Mouse (Mus musculus) liver, embryonic 16.5 days (tissue): ENCODE measurements at regions not wholly inside any gene's neighbourhood (a gene's known extent, or its start where the extent isn't known, plus 50 kb on each side); places are given as distances from the start of the nearest gene placed in this dataset.
"Not testable (repeated sequence)": the region's sequence is repeated elsewhere in the genome, so short reads cannot be mapped to it uniquely, and the experiment has no call there.

ENCODE experiments used
- ATAC-seq: fragments of 200-750 bp; cut with Nextera tagmentation; 2 replicates; pipeline ENCODE4 v1.8.0; 2017; ENCODE audit warnings: low read depth, mild to moderate bottlenecking, moderate number of reproducible peaks, moderate library complexity
- H3K27ac ChIP-seq: fragments of 300-500 bp; sonication (generic); 2 replicates; pipeline ENCODE4 v1.5.1; 2014; ENCODE audit warnings: mild to moderate bottlenecking, low read length
- H3K27me3 ChIP-seq: fragments of 300-500 bp; sonication (generic); 2 replicates; pipeline ENCODE4 v1.6.1; 2014; ENCODE audit warnings: low read depth, low read length, mixed read lengths; ENCODE audit not compliant: control insufficient read depth, insufficient read depth
- H3K36me3 ChIP-seq: fragments of 300-500 bp; sonication (generic); 2 replicates; pipeline ENCODE4 v1.6.1; 2014; ENCODE audit warnings: mild to moderate bottlenecking; ENCODE audit not compliant: control insufficient read depth, insufficient read depth
- H3K4me1 ChIP-seq: fragments of 300-500 bp; sonication (generic); 2 replicates; pipeline ENCODE4 v1.6.1; 2014; ENCODE audit warnings: low read depth, low read length, mixed read lengths; ENCODE audit not compliant: control insufficient read depth
- H3K4me2 ChIP-seq: fragments of 300-500 bp; sonication (generic); 2 replicates; pipeline ENCODE4 v1.6.1; 2014; ENCODE audit warnings: low read depth, low read length, mixed read lengths
- H3K4me3 ChIP-seq: fragments of 300-500 bp; sonication (generic); 2 replicates; pipeline ENCODE4 v1.5.1; 2014; ENCODE audit warnings: low read depth, mild to moderate bottlenecking, low read length
- H3K9ac ChIP-seq: fragments of 300-500 bp; sonication (generic); 2 replicates; pipeline ENCODE4 v1.6.1; 2014; ENCODE audit warnings: low read depth, low read length
- H3K9me3 ChIP-seq: fragments of 300-500 bp; sonication (generic); replicated peaks from 2 replicates; pipeline ENCODE4 v1.6.1; 2016; ENCODE audit warnings: low read length; ENCODE audit not compliant: control insufficient read depth
- WGBS: fragments of 180-500 bp; shearing (Covaris S2); extraction: QIAGEN DNeasy Blood & Tissue Kit; methylation state at CpG from one replicate; pipeline ENCODE4 v1.1.7; 2014; ENCODE audit not compliant: insufficient replicate concordance; 5-methylcytosine and 5-hydroxymethylcytosine counted together

DNA sequence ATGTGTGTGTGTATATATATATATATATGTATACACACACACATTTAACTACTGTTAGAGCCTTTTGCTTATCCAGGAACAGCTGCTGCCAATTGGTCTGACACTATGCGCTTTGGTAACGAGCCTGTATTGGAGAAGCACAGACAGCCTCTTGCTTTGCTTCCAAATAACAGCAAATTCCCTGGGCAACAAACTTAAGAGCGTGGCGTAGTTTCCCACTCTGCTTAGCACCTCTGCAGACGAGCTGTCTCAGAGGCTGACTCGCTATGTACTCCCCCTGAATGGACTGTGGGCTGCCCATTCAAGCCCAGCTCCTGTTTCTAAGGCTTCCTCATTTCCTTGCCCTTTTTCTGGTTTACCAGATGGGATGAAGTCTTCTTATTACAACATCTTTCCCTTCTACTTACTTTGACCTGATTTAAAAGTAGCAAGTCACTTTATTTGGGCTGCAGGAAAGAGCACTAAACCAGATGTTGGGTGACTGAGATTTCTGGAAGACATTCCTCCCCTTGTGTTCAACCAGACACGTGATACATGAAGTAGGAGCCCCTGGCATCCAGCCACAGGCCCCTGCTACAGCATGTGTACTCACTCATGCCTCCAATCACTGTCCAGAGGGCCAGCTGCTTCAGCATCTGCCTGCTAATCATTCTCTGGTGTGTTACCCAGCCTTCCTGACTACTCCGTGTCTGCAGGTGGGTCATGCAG is 111.3 kb upstream of the Gmds start:
- Histone ChIP-seq H3K9ac (no peak overlapping the region), H3K4me3 (no peak overlapping the region), H3K4me2 (no peak overlapping the region), H3K27ac (no peak overlapping the region), H3K4me1 (no peaks in the 10 kb centered on the region), H3K36me3 (no peaks in the 10 kb centered on the region), H3K9me3 (no peaks in the 10 kb centered on the region), H3K27me3 (no peaks in the 10 kb centered on the region)
- 62% methylated on average over 8 of the region's 8 CpGs for WGBS
- ATAC-seq: no peak

DNA sequence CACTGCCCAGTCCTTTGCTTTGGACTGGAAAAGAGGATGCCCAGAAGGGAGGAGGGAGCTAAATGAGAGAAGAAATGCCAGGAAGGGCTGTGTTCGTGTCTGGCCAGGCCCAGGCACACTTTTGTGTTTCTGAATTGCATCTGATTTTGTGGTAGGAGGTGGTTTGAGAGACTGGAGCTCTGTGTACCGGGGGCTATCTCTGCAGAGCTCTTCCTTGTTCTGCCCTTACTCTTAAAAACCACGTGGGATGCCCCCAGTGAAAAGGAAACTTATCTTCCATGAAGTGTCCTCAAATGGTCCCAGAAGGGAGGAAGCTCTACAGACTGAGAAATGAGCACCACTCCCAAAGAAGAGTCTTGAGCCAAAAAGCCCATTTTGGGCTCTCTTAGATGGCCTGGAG is 106.0 kb upstream of the Gmds start:
- ATAC-seq: no peak
- Histone ChIP-seq H3K9me3 (no peaks in the 10 kb centered on the region), H3K4me2 (no peak overlapping the region), H3K9ac (no peak overlapping the region), H3K4me3 (no peak overlapping the region), H3K27ac (no peak overlapping the region), H3K27me3 (no peaks in the 10 kb centered on the region), H3K4me1 (no peaks in the 10 kb centered on the region), H3K36me3 (no peaks in the 10 kb centered on the region)
- WGBS: 33% methylated on average over 3 of the region's 3 CpGs

DNA sequence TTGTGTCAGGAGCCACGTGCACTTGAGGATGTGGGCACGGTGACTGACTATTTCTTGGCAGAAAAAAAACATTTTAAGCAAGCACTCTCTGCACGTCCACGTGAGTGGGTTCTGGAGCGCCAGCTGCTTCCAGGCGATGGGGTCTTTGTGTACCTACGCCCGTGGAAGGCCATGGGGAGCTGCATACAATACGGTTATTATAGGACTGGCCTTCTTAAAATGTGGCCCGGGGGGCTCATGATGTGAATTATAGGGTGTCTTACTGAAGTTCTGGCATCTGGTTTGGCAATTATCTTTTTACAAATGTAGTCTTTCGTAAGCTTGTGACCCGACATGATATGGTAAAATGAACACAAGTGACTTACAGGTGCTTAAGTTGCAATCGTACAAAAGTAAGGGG is 103.5 kb upstream of the Gmds start:
- 76% methylated on average over 13 of the region's 13 CpGs for WGBS
- Histone ChIP-seq H3K4me1 (no peaks in the 10 kb centered on the region), H3K9ac (no peak overlapping the region), H3K4me3 (no peak overlapping the region), H3K27me3 (no peaks in the 10 kb centered on the region), H3K9me3 (no peaks in the 10 kb centered on the region), H3K27ac (no peak overlapping the region), H3K4me2 (no peak overlapping the region), H3K36me3 (no peaks in the 10 kb centered on the region)
- no peak for ATAC-seq

GRCm38 (mm10) chr13:32435136-32435535 is 96.6 kb upstream of the Gmds start:
- 62% methylated on average over 5 of the region's 5 CpGs for WGBS
- Histone ChIP-seq H3K27me3 (no peaks in the 10 kb centered on the region), H3K9me3 (no peaks in the 10 kb centered on the region), H3K4me3 (no peak overlapping the region), H3K4me2 (no peak overlapping the region), H3K4me1 (no peaks in the 10 kb centered on the region), H3K27ac (no peak overlapping the region), H3K36me3 (no peaks in the 10 kb centered on the region), H3K9ac (no peak overlapping the region)
- ATAC-seq: no peak

DNA sequence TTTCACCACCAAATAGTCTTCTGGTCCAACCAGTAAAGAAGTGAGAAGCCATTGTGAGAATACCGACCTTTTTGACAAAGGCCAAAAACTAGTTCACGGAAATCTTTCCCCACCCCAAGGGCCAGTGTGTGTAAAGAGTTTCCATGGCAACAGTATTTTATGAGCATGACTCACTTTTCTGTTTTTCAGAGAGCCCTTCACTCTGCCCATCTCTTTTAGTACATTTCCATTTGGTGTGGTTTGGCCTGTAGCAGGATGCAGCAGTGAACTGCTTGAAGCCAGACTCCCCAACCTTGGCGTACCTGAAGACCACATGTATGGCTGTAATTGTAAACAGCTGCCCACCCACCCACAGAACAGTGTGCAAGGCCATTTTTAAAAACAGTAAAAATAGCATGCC is 89.9 kb upstream of the Gmds start:
- Histone ChIP-seq H3K27me3 (no peaks in the 10 kb centered on the region), H3K9ac (no peak overlapping the region)
- no peak for ATAC-seq

DNA sequence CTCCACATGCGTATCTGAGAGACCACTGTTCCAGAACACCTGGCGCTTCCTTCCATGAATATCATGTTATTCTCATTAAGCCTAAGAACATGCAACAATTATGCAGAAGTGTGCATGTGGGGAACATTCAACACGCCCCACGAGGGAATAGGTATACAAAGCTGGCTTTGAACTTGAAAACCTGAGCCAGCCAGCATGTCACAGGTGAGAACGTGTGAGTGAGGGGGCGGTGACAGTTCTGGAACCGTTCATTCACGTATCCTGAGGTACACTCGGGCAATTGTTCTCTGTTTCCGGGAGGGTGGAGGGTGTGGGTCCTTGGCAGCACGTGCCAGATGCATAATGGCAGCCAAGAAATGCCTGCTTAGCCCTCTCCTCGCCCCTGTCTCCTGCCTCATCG is 88.4 kb upstream of the Gmds start:
- Histone ChIP-seq H3K9ac (no peak overlapping the region), H3K27ac (no peak overlapping the region), H3K4me2 (no peak overlapping the region), H3K27me3 (no peaks in the 10 kb centered on the region), H3K36me3 (no peaks in the 10 kb centered on the region), H3K4me1 (no peaks in the 10 kb centered on the region), H3K4me3 (no peak overlapping the region), H3K9me3 (no peaks in the 10 kb centered on the region)
- no peak for ATAC-seq
- 65% methylated on average over 13 of the region's 13 CpGs for WGBS

More for the DNA sequence above, 89.9 kb upstream of the Gmds start:
- 57% methylated on average over 3 of the region's 3 CpGs for WGBS
- no peak overlapping the region for H3K4me3 ChIP-seq
- no peak overlapping the region for H3K27ac ChIP-seq
- no peaks in the 10 kb centered on the region for H3K4me1 ChIP-seq
- no peaks in the 10 kb centered on the region for H3K9me3 ChIP-seq
- no peak overlapping the region for H3K4me2 ChIP-seq
- H3K36me3 ChIP-seq: no peaks in the 10 kb centered on the region

- no peaks in the 10 kb centered on the region for H3K27me3 ChIP-seq
Measured at GRCm38 (mm10) chr13:32426199-32426598, 87.7 kb upstream of the Gmds start.

DNA sequence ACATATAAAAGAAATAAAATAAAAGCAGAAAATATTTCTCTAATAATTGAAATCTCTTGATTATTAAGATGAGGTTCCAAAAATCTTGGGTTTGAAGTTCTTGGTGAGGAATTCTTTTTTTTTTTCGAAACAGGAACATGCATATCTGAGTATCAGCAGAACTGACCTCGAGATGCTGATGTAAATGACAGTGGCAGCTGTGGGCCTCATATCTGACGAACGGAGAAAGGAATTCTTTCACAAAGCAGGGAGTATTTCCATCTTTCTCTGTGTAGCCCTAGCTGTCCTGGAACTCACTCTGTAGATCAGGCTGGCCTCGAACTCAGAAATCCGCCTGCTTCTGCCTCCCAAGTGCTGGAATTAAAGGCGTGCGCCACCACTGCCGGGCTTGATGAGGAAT is 86.0 kb upstream of the Gmds start:
- H3K9me3 ChIP-seq, H3K27me3 ChIP-seq, H3K4me2 ChIP-seq, H3K36me3 ChIP-seq, H3K4me1 ChIP-seq, ATAC-seq, H3K9ac ChIP-seq, H3K27ac ChIP-seq, H3K4me3 ChIP-seq: not testable (repeated sequence)
- WGBS: 65% methylated on average over 9 of the region's 9 CpGs

More at GRCm38 (mm10) chr13:32426199-32426598, 87.7 kb upstream of the Gmds start:
- Histone ChIP-seq H3K4me2 (no peak overlapping the region), H3K9ac (no peak overlapping the region), H3K27ac (no peak overlapping the region), H3K36me3 (no peaks in the 10 kb centered on the region), H3K9me3 (no peaks in the 10 kb centered on the region), H3K4me1 (no peaks in the 10 kb centered on the region), H3K4me3 (no peak overlapping the region)
- WGBS: 61% methylated on average over 7 of the region's 7 CpGs
- no peak for ATAC-seq

GRCm38 (mm10) chr13:32422485-32422884 is 83.9 kb upstream of the Gmds start:
- 36% methylated on average over 2 of the region's 2 CpGs for WGBS
- H3K27ac ChIP-seq: no peak overlapping the region
- no peak for ATAC-seq

More at GRCm38 (mm10) chr13:32422485-32422884, 83.9 kb upstream of the Gmds start:
- H3K4me1 ChIP-seq: no peaks in the 10 kb centered on the region
- H3K9ac ChIP-seq: no peak overlapping the region
- no peaks in the 10 kb centered on the region for H3K27me3 ChIP-seq
- H3K4me2 ChIP-seq: no peak overlapping the region
- no peaks in the 10 kb centered on the region for H3K36me3 ChIP-seq
- H3K4me3 ChIP-seq: no peak overlapping the region
- no peaks in the 10 kb centered on the region for H3K9me3 ChIP-seq
